Mouse (Mus musculus) embryonic fibroblast, embryonic 13.5 days (primary cell): ENCODE measurements around the gene Pea15a. TPM values are rescaled to one million over a fixed set of nuclear protein-coding genes. Genes with fewer than 3 reads are reported as not detected.
A peak's percentile ranks its signal among the peaks of the same experiment; 100 is the strongest.

ENCODE experiments used
- H3K27ac ChIP-seq: 2 replicates; pipeline ENCODE4 v1.5.1; 2012; ENCODE audit warnings: low read length, control low read depth, inconsistent platforms; ENCODE audit not compliant: insufficient read depth
- H3K4me1 ChIP-seq: 2 replicates; pipeline ENCODE4 v1.6.1; 2011; ENCODE audit warnings: low read length; ENCODE audit not compliant: control insufficient read depth, insufficient read depth
- H3K4me3 ChIP-seq: 2 replicates; pipeline ENCODE4 v1.5.1; 2011; ENCODE audit warnings: mild to moderate bottlenecking, control low read depth, low read length; ENCODE audit not compliant: insufficient read depth
- CTCF ChIP-seq: IDR thresholded peaks from 2 replicates; pipeline ENCODE4 v1.5.1; 2011; ENCODE audit warnings: mild to moderate bottlenecking, control low read depth, low read length, moderate library complexity, borderline replicate concordance; ENCODE audit not compliant: insufficient read depth
- POLR2A ChIP-seq: IDR thresholded peaks from 2 replicates; pipeline ENCODE4 v1.6.1; 2011; ENCODE audit warnings: low read depth, mild to moderate bottlenecking, control low read depth, low read length, moderate library complexity
- polyA plus RNA-seq: library from polyadenylated mRNA; stranded (reverse); fragments of >200 nt; gene quantifications from 2 replicates; pipeline ENCODE4 v1.2.4, GENCODE M21; 2011; ENCODE audit warnings: low read depth; ENCODE audit not compliant: missing spikeins, insufficient read length

The Pea15a gene
- polyA plus RNA-seq, 1 experiment = 140 TPM

GRCm38 (mm10) chr1:172205741-172206087 is 890 bp downstream of the Pea15a start:
- Histone ChIP-seq H3K4me1 (peaks cover 25% of the 10 kb centered on the region), H3K4me3 (peak overlapping the region; percentile 79), H3K27ac (peak overlapping the region; percentile 57)
- TF ChIP-seq POLR2A (no peak; the same call in 1 of the 2 replicates), CTCF (no peak)

DNA sequence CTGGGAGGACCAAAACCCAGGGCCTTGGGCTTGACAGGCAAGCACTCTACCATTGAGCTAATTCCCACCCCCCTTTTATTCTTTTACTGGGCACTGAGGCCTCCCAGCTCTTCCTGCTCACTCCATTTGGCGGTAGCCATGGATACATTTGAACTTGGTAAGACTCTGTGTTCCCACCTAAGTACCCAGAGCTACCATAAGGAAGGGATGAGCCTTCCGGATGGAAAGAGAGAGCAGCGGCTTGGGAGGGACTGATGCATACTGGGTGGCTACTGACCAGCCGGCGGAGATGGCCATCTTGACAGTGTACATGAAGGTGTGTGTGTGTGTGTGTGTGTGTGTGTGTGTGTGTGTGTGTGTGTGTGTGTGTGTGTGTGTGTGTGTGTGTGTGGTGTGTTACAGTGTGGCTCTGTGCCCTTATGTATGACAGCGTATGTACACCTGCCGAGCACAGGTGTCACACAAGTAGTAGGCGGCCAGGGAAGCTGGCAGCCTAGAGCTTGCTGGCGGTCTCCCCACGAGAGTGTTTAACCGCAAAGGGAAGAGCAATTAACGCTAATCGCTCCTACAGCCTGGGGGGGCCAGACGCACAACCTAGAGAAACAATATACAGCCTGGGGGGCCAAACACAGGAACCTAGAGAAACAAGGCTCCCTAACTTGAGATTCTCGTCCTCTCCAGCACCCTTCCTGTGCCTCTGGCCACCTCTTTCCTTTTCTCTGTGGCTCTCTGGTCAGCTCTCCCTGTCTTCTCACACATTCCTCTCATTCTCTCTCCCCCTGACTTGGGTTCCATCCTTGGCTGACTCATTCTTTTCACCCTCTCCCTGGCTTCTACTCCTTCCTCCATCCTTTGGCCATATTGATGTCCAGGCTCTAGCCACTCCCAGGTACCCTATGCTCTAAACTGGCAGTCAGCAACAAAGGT is 1.5 kb downstream of the Pea15a start:
- Histone ChIP-seq H3K4me3 (peak overlapping the region; percentile 79), H3K27ac (peak overlapping the region; percentile 57), H3K4me1 (peaks cover 25% of the 10 kb centered on the region)
- no peak for TF ChIP-seq CTCF
- TF ChIP-seq POLR2A = peak; percentile 42; the same call in 1 of the 2 replicates

DNA sequence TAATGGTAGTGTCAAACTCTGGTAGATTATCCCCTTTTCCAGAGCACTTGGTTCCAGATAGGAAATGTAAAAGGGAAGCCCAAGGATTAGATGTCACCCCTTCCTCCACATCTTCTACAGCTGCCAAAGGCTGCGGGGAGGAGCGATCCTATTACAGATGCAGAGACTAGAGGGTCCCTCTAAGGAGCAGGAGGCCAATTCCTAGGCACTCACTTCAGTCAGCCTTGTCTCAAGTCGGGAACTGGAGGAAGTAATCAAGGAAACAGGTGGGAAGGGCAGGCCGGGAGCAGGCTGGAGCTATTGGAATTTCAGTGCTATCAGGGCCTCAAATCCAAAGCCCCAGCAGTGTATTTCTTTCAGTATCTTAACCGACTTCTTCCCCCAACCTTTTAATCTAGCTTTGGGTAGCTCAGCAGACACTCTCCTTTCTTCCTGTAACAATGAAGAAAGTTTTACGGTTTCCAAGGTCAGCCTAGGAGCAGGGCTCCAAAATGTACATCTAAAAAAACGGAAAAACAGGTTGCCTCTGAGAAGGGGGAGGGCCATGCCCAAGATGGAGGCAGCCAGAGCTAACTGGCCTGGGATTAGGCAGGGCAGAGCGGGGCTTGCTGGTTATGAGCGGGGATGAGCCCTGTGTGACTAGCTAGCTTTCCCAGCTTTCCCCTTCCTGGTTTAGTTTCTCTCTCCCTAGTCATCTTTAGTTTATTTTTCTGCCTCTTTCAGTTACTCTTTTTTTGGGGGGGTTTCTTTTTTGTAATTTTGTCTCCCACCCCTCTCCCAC is 2.4 kb downstream of the Pea15a start:
- Histone ChIP-seq H3K27ac (no peak overlapping the region), H3K4me1 (peaks cover 25% of the 10 kb centered on the region), H3K4me3 (peak overlapping the region; percentile 7; the same call in 1 of the 2 replicates)
- TF ChIP-seq POLR2A (no peak), CTCF (no peak)

DNA sequence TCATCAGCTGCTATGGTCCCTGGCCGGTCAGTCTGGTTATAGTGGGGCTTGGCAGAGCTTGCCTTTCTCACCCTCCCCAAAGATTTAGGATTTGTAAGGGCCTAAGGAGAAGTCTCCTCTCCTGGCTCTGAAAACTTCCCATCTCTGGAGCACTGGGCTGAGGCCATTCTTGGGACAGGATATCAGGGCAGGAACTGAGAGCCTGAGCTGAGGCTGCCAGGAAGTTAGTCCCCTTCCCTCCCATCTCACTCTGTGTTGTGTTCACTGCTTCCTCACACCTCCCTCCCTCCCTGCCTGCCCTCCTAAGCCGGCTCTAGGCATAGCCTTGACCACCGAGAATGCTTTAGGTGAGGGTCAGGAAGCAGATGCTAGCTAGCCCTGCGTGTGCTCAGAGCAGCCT is 3.0 kb downstream of the Pea15a start:
- 0 out of 2 replicates have a peak overlapping the region, but pooled peaks have one; percentile 1 for H3K4me3 ChIP-seq
- peaks cover 25% of the 10 kb centered on the region for H3K4me1 ChIP-seq
- no peak overlapping the region for H3K27ac ChIP-seq
- TF ChIP-seq CTCF (no peak), POLR2A (no peak)

GRCm38 (mm10) chr1:172202894-172203522 is 3.6 kb downstream of the Pea15a start:
- peaks cover 25% of the 10 kb centered on the region for H3K4me1 ChIP-seq
- no peak overlapping the region for H3K4me3 ChIP-seq
- H3K27ac ChIP-seq = no peak overlapping the region
- TF ChIP-seq CTCF (no peak), POLR2A (no peak)

DNA sequence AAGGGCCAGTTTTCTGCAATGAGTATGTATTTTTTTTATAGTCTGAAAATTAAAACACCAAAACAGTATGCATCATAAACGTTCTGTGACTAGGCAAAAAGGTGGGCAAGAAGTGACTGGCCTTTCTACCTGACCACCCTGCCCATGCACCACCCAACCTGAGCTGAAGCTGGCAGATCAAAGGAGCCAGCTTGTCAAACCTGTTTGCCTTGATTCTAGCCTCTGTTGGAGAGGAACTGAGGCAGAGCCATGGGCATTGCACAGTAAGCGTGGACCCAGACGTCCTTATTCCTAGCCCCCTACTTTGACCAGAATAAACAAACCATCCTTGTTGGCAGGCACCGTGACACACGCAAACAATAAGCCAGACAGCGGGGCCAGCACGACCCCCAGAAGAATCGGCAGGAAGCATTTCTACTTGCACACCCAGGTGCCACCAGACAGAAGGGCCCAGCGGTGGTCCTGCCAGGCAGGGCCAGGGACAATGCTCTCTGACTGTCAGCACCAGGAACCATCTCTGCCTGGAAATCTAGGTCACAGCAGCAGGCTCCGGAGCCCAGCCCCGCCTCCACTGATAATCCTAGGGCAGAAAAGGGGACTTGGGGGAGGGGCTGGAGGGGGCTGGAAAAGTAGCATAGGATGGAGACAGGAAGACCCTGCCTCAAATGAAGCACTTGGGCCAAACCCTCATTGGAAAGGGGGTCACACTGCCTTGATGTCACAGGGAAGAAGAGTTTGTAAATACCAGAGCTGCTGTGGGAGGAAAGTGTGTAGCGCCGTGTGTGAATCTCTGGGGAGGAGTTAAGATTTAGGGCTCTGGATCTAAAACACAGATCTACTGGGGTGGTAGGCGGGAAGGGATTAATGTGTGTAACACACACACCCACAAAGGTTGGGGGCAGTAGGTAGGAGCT is 4.4 kb downstream of the Pea15a start:
- Histone ChIP-seq H3K4me1 (peaks cover 25% of the 10 kb centered on the region), H3K4me3 (no peak overlapping the region)
- TF ChIP-seq POLR2A = no peak

GRCm38 (mm10) chr1:172200871-172201447 is 5.6 kb downstream of the Pea15a start:
- Histone ChIP-seq H3K27ac (no peak overlapping the region), H3K4me3 (no peak overlapping the region), H3K4me1 (peaks cover 25% of the 10 kb centered on the region)
- TF ChIP-seq CTCF (no peak), POLR2A (no peak)

More for the DNA sequence above, 4.4 kb downstream of the Pea15a start:
- H3K27ac ChIP-seq = no peak overlapping the region

DNA sequence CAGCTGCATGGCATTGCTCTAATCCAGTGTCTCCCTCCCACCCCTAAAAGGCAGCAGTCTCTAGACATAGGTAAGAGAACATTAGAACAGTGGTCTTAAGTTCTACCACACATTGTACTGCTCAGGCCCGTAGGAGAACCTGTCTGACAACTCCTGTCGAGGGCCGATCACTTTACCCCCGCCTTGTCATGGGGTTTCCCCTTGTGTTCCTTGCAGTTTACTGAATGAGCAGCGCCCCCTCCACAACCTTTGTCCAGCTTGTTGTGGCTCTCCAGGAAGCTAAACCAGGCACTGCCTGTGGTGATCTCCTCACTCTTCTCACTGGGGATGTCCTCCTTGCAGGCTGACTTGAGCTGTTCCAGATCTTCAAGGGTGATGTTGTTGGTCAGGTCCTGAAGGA is 6.4 kb downstream of the Pea15a start:
- H3K4me1 ChIP-seq = peaks cover 25% of the 10 kb centered on the region
- H3K4me3 ChIP-seq = no peak overlapping the region
- no peak overlapping the region for H3K27ac ChIP-seq
- no peak for TF ChIP-seq POLR2A
- no peak for TF ChIP-seq CTCF
